Mouse (Mus musculus) liver, embryonic 13.5 days (tissue): ENCODE measurements around the gene Prkce. TPM values are rescaled to one million over a fixed set of nuclear protein-coding genes. Genes with fewer than 3 reads are reported as not detected.
A peak's percentile ranks its signal among the peaks of the same experiment; 100 is the strongest.

ENCODE experiments used
- ATAC-seq: fragments of 200-750 bp; cut with Nextera tagmentation; 2 replicates; pipeline ENCODE4 v1.8.0; 2017; ENCODE audit warnings: low read depth, mild to moderate bottlenecking, moderate number of reproducible peaks, moderate library complexity
- DNase-seq: peaks from one replicate; pipeline ENCODE4 v3.0.0; 2022
- H3K27ac ChIP-seq: fragments of 300-500 bp; sonication (generic); 2 replicates; pipeline ENCODE4 v1.5.1; 2015; ENCODE audit warnings: moderate library complexity, mild to moderate bottlenecking, inconsistent platforms
- H3K27me3 ChIP-seq: fragments of 300-500 bp; sonication (generic); 2 replicates; pipeline ENCODE4 v1.6.1; 2015; ENCODE audit warnings: mild to moderate bottlenecking, inconsistent platforms
- H3K36me3 ChIP-seq: fragments of 300-500 bp; sonication (generic); 2 replicates; pipeline ENCODE4 v1.6.1; 2015; ENCODE audit warnings: mild to moderate bottlenecking, inconsistent platforms
- H3K4me1 ChIP-seq: fragments of 300-500 bp; sonication (generic); replicated peaks from 2 replicates; pipeline ENCODE4 v1.6.1; 2015; ENCODE audit warnings: inconsistent platforms
- H3K4me2 ChIP-seq: fragments of 300-500 bp; sonication (generic); 2 replicates; pipeline ENCODE4 v1.6.1; 2015; ENCODE audit warnings: inconsistent platforms, mild to moderate bottlenecking, moderate library complexity
- H3K4me3 ChIP-seq: fragments of 300-500 bp; sonication (generic); replicated peaks from 2 replicates; pipeline ENCODE4 v1.5.1; 2015; ENCODE audit warnings: mild to moderate bottlenecking, inconsistent platforms
- H3K9ac ChIP-seq: fragments of 300-500 bp; sonication (generic); 2 replicates; pipeline ENCODE4 v1.6.1; 2015; ENCODE audit warnings: mild to moderate bottlenecking, inconsistent platforms
- H3K9me3 ChIP-seq: fragments of 300-500 bp; sonication (generic); replicated peaks from 2 replicates; pipeline ENCODE4 v1.6.1; 2016; ENCODE audit warnings: inconsistent platforms
- WGBS: fragments of 180-500 bp; shearing (Covaris S2); methylation state at CpG from one replicate; pipeline ENCODE4 v1.1.7; 2015; ENCODE audit not compliant: insufficient replicate concordance; 5-methylcytosine and 5-hydroxymethylcytosine counted together
- polyA plus RNA-seq: library from polyadenylated mRNA; unstranded; fragments of >200 nt; fragmentation: Nextera tagmentation; extraction: Ambion mirVana; gene quantifications from 2 replicates; pipeline ENCODE4 v1.2.1, GENCODE M21; 2015

Prkce gene
- polyA plus RNA-seq, 1 experiment from 2014 or later, result 0.90 TPM

GRCm38 (mm10) chr17:86184552-86185209, 17.1 kb downstream of the Prkce start:
- Histone ChIP-seq H3K27me3 (no peaks in the 10 kb centered on the region), H3K4me2 (peak overlapping the region; percentile 41), H3K4me1 (peaks cover 38% of the 10 kb centered on the region), H3K36me3 (no peaks in the 10 kb centered on the region), H3K9ac (no peak overlapping the region), H3K4me3 (no peak overlapping the region), H3K27ac (no peak overlapping the region), H3K9me3 (no peaks in the 10 kb centered on the region)
- no peak for ATAC-seq
- WGBS, result 11% methylated on average over 9 of the region's 9 CpGs
- DNase-seq, result no peak

GRCm38 (mm10) chr17:86185584-86185983, 18.0 kb downstream of the Prkce start:
- peak; percentile 88 for ATAC-seq
- Histone ChIP-seq H3K4me3 (no peak overlapping the region; the same call in 1 of the 2 replicates), H3K9ac (no peak overlapping the region), H3K4me2 (peak overlapping the region; percentile 41), H3K27me3 (no peaks in the 10 kb centered on the region), H3K36me3 (no peaks in the 10 kb centered on the region), H3K4me1 (peaks cover 38% of the 10 kb centered on the region), H3K27ac (no peak overlapping the region), H3K9me3 (no peaks in the 10 kb centered on the region)
- DNase-seq, result peak; percentile 36
- 3% methylated on average over 7 of the region's 7 CpGs for WGBS

GRCm38 (mm10) chr17:86187777-86188176, 20.2 kb downstream of the Prkce start:
- H3K9ac ChIP-seq, result no peak overlapping the region
- 0 out of 2 replicates have a peak overlapping the region, but pooled peaks have one; percentile 47 for H3K27ac ChIP-seq
- no peaks in the 10 kb centered on the region for H3K27me3 ChIP-seq
- peak overlapping the region; percentile 23 for H3K4me2 ChIP-seq
- no peaks in the 10 kb centered on the region for H3K9me3 ChIP-seq
- H3K36me3 ChIP-seq, result no peaks in the 10 kb centered on the region
- peaks cover 38% of the 10 kb centered on the region for H3K4me1 ChIP-seq
- peak; percentile 30; the same call in 1 of the 2 replicates for ATAC-seq
- H3K4me3 ChIP-seq, result no peak overlapping the region
- no peak for DNase-seq
- 24% methylated on average over 1 of the region's 1 CpGs for WGBS

GRCm38 (mm10) chr17:86193979-86194378, 26.4 kb downstream of the Prkce start:
- 72% methylated on average over 6 of the region's 6 CpGs for WGBS
- Histone ChIP-seq H3K9ac (no peak overlapping the region), H3K4me1 (peaks cover 3% of the 10 kb centered on the region; the same call in 1 of the 2 replicates), H3K27ac (no peak overlapping the region), H3K4me2 (no peak overlapping the region), H3K9me3 (no peaks in the 10 kb centered on the region), H3K4me3 (no peak overlapping the region), H3K27me3 (no peaks in the 10 kb centered on the region), H3K36me3 (no peaks in the 10 kb centered on the region)
- DNase-seq, result no peak
- no peak for ATAC-seq

- Histone ChIP-seq H3K27me3 (no peaks in the 10 kb centered on the region), H3K36me3 (no peaks in the 10 kb centered on the region), H3K9me3 (no peaks in the 10 kb centered on the region), H3K4me1 (peaks cover 3% of the 10 kb centered on the region; the same call in 1 of the 2 replicates), H3K9ac (no peak overlapping the region), H3K4me2 (no peak overlapping the region), H3K27ac (no peak overlapping the region), H3K4me3 (no peak overlapping the region)
- DNase-seq (no peak), ATAC-seq (no peak)
- 73% methylated on average over 8 of the region's 8 CpGs for WGBS
Observed at GRCm38 (mm10) chr17:86194921-86195320, 27.3 kb downstream of the Prkce start.

- WGBS, result 74% methylated on average over 16 of the region's 16 CpGs
- H3K27me3 ChIP-seq, result no peaks in the 10 kb centered on the region
- no peak overlapping the region for H3K4me2 ChIP-seq
- no peaks in the 10 kb centered on the region for H3K9me3 ChIP-seq
- peaks cover 7% of the 10 kb centered on the region; the same call in 1 of the 2 replicates for H3K4me1 ChIP-seq
- ATAC-seq (no peak), DNase-seq (no peak)
- no peak overlapping the region for H3K9ac ChIP-seq
- no peak overlapping the region for H3K27ac ChIP-seq
- H3K4me3 ChIP-seq, result no peak overlapping the region
- H3K36me3 ChIP-seq, result no peaks in the 10 kb centered on the region
Observed at GRCm38 (mm10) chr17:86198496-86199465, 31.2 kb downstream of the Prkce start.

- no peak for DNase-seq
- no peak overlapping the region for H3K27ac ChIP-seq
Observed at GRCm38 (mm10) chr17:86201981-86202380, 34.4 kb downstream of the Prkce start.

GRCm38 (mm10) chr17:86202972-86203371, 35.4 kb downstream of the Prkce start:
- Histone ChIP-seq H3K9me3 (no peaks in the 10 kb centered on the region), H3K4me1 (peaks cover 11% of the 10 kb centered on the region; the same call in 1 of the 2 replicates), H3K27me3 (no peaks in the 10 kb centered on the region), H3K9ac (no peak overlapping the region), H3K27ac (no peak overlapping the region), H3K4me3 (no peak overlapping the region), H3K4me2 (no peak overlapping the region), H3K36me3 (no peaks in the 10 kb centered on the region)
- DNase-seq (no peak), ATAC-seq (no peak)
- 71% methylated on average over 6 of the region's 6 CpGs for WGBS

More at GRCm38 (mm10) chr17:86201981-86202380, 34.4 kb downstream of the Prkce start:
- Histone ChIP-seq H3K9ac (no peak overlapping the region), H3K4me2 (no peak overlapping the region), H3K9me3 (no peaks in the 10 kb centered on the region), H3K27me3 (no peaks in the 10 kb centered on the region), H3K36me3 (no peaks in the 10 kb centered on the region), H3K4me1 (peaks cover 11% of the 10 kb centered on the region; the same call in 1 of the 2 replicates), H3K4me3 (no peak overlapping the region)
- ATAC-seq, result no peak
- WGBS, result 76% methylated on average over 7 of the region's 7 CpGs

- H3K9me3 ChIP-seq, result no peaks in the 10 kb centered on the region
- H3K27ac ChIP-seq, result no peak overlapping the region
- H3K4me3 ChIP-seq, result no peak overlapping the region
- H3K4me1 ChIP-seq, result peaks cover 19% of the 10 kb centered on the region
- no peaks in the 10 kb centered on the region for H3K36me3 ChIP-seq
- 60% methylated on average over 20 of the region's 20 CpGs for WGBS
- H3K27me3 ChIP-seq, result no peaks in the 10 kb centered on the region
- no peak overlapping the region for H3K4me2 ChIP-seq
- ATAC-seq (no peak), DNase-seq (no peak)
- H3K9ac ChIP-seq, result no peak overlapping the region
Observed at GRCm38 (mm10) chr17:86203531-86204450, 36.2 kb downstream of the Prkce start.

GRCm38 (mm10) chr17:86206289-86206688, 38.7 kb downstream of the Prkce start:
- H3K9me3 ChIP-seq, result no peaks in the 10 kb centered on the region
- H3K4me1 ChIP-seq, result peaks cover 26% of the 10 kb centered on the region
- H3K4me2 ChIP-seq, result no peak overlapping the region
- no peaks in the 10 kb centered on the region for H3K36me3 ChIP-seq
- H3K27me3 ChIP-seq, result no peaks in the 10 kb centered on the region
- H3K9ac ChIP-seq, result no peak overlapping the region
- DNase-seq (no peak), ATAC-seq (no peak)
- no peak overlapping the region for H3K27ac ChIP-seq
- WGBS, result 56% methylated on average over 8 of the region's 8 CpGs
- H3K4me3 ChIP-seq, result no peak overlapping the region
